Mouse (Mus musculus) ES-E14 (cell line): ENCODE results near the gene Cela1.

Source experiments
- CHD2 ChIP-seq: IDR thresholded peaks from 2 replicates; pipeline ENCODE4 v1.6.1; 2014; ENCODE audit warnings: mild to moderate bottlenecking, low read depth, low read length, inconsistent platforms
- HCFC1 ChIP-seq: IDR thresholded peaks from 2 replicates; pipeline ENCODE4 v1.6.1; 2012; ENCODE audit warnings: low read length, inconsistent platforms, borderline replicate concordance; ENCODE audit not compliant: insufficient read depth
- ZNF384 ChIP-seq: IDR thresholded peaks from 2 replicates; pipeline ENCODE4 v1.6.1; 2012; ENCODE audit warnings: low read depth, low read length, inconsistent platforms

DNA sequence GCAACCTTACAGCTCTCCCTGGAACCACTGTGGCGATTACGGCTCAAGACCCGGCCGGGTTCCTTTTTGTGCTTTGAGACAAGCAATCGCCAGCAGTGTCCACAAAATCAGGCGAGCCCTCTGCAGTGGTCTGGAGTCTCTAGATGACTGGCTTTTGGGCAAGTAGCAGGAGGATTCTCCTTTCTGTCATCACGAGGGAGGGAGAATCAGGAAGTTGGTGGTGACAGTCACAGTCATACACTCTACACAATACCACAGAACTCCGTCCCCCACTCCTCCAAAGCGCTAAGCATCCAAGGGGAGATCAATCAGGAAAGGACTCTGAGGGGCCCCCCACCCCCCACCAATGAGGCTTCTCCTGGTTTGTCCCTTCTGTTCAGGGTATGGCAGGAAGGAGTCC lies 40.9 kb upstream of the Cela1 start:
- TF ChIP-seq ZNF384 = no peak
- TF ChIP-seq CHD2 = no peak
- TF ChIP-seq HCFC1 = no peak
